Mouse (Mus musculus): ENCODE measurements around the gene Gtsf1.

GRCm38 (mm10) chr15:103473769-103474168 is 43.5 kb upstream of the Gtsf1 start:
- no peak for TF ChIP-seq CTCF (IDR thresholded peaks at IDR 0.05; ENCODE audit: borderline replicate concordance, insufficient read depth, low read depth, low read length)
- TF ChIP-seq POLR2A (IDR thresholded peaks at IDR 0.05; ENCODE audit: borderline replicate concordance, insufficient read depth, low read length) = no peak
